Mouse (Mus musculus): ENCODE measurements around the gene Esp23.
"Not testable (repeated sequence)": the region's sequence is repeated elsewhere in the genome, so short reads cannot be mapped to it uniquely, and the experiment has no call there.

Esp23 gene

DNA sequence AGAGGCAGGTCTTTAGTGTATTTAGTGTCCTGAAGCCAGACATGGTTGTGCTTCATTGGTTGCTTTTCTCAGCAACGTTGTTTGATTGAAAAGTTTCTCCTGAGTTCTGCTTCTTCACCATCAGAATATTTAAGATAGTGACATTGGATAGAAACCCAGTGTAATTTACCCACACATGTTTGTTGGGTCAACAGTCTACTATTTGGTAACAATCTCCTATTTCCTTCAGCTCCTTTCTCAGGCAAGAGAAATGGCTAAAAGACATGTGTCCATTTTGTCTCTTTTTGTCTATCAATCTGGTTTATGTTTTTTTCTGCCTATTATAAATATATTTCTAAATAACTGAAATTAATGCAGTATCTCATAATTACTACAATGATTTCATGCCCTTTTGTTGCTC is at the start of gene Esp23:
Gene Esp23, minus strand, starts transcription at position 101 of the 400 bp plus-strand sequence.
- in situ Hi-C loops (cut with MboI, MseI): no loop called here

DNA sequence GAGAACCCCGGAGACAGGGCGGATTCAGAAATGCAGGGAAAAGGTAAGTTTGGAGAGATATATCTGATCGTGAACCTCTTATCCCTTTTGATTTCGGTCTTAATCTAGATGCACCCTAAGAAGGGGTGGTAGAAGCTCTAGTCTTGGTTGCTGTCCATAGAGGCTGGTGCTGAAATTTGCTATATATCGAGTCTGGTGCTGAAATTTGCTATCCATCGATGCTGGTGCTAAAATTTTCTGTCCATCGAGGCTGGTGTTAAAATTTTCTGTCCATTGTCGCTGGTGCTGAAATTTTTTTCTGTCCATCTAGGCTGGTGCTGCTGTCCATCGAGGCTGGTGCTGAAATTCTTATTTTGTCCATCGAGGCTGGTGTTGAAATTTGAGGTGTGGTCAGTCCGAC is 30.3 kb upstream of the Esp23 start:
- in situ Hi-C loops (cut with MboI, MseI): not testable (repeated sequence)

- in situ Hi-C loops (cut with MboI, MseI): no loop called here
These were observed 18.2 kb upstream of the Esp23 start, which contains the start of gene Esp22 for GRCm38 (mm10) chr17:39095034-39095433. TSS of gene Esp22 (plus strand) at chr17:39095334.

DNA sequence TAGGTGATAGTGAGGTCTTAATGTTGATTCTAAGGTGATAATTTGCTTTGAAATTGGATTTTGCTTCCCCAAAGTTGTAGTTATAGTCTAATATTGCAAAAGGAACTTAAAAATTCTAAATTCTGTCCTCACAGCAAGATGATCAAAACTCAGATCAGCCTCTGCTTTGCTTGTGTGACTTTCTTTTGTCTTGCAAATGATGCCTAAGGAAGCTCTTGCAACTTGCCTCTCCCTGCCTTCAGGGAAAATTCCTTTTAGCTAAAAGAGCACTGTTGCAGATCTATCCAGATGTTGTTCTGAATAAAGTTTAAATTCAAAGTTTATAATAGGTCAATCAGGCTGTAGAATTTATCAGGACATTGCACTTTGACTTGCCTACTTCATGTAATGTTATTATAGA is 13.2 kb downstream of the Esp23 start:
- in situ Hi-C loops (cut with MboI, MseI): no loop called here

GRCm38 (mm10) chr17:39043241-39043640 is 33.6 kb downstream of the Esp23 start, which contains the start of gene Gm21903:
TSS of gene Gm21903 (minus strand) at chr17:39043341.
- in situ Hi-C loops (cut with MboI, MseI): no loop called here

DNA sequence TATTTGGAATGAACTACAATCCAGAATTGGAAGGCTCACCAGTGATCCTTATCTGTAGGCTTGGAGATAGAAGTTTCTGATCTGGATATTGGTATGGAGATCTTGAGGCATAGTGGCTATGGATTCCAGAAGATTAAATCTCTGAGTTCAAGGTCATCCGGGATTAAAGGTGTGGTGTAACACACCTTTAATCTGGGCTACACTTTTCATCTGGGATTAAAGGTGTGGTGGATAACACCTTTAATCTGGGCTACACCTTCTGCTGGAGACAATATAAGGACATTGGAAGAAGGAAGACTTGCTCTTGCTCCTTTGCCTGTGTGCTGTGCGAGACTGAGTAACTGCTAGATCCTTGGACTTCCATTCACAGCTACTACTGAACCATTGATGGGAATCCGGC is 40.4 kb downstream of the Esp23 start, which contains the start of gene Esp24:
Gene Esp24, plus strand, starts transcription at position 301 of the 400 bp plus-strand sequence.
- in situ Hi-C loops (cut with MboI, MseI): not testable (repeated sequence)

Measured in T-helper 1 cell (primary cell).